ENCODE assay signal across 7 mouse cellular contexts in genomic region chr7:30559443-30559954, GRCm38 (mm10). TPM values are rescaled to one million over a fixed set of nuclear protein-coding genes. Genes with fewer than 3 reads are reported as not detected.
DNase-seq lines count a peak whose midpoint lies in the region; ATAC-seq and TF ChIP-seq lines count a peak whose summit lies in the region.

Gene Lin37 (minus strand): TSS chr7:30559838.

- DNase-seq in adrenal gland, postnatal 10 days = peak; percentile 96
- DNase-seq in embryonic facial prominence, embryonic 10.5 days (ENCODE audit: low spot score) = peak; percentile 96
- DNase-seq in gonadal fat pad, adult 2 months (ENCODE audit: low read depth) = peak; percentile 91
- peak; percentile 99 for DNase-seq in left cerebral cortex, postnatal 4 days

- H3K4me2 ChIP-seq in intestine, postnatal 0 days (replicated peaks; ENCODE audit: low read depth) = peak within 1 kb of the TSS; percentile 78
- H3K4me2 ChIP-seq in midbrain, embryonic 12.5 days (replicated peaks) = peak within 1 kb of the TSS; percentile 97

- peaks cover 42% of the 10 kb centered on the region for H3K36me3 ChIP-seq in embryonic facial prominence, embryonic 10.5 days (replicated peaks)
- peaks cover 27% of the 10 kb centered on the region for H3K36me3 ChIP-seq in intestine, postnatal 0 days (ENCODE audit: control insufficient read depth, insufficient read depth)
- H3K36me3 ChIP-seq in midbrain, embryonic 12.5 days = peaks cover 30% of the 10 kb centered on the region
- peaks cover 23% of the 10 kb centered on the region for H3K36me3 ChIP-seq in small intestine, adult 2 months (ENCODE audit: control insufficient read depth, insufficient read depth, low read length)

- no peaks in the 10 kb centered on the region for H3K27me3 ChIP-seq in embryonic facial prominence, embryonic 10.5 days (replicated peaks; ENCODE audit: low read depth, poor library complexity, severe bottlenecking)
- no peaks in the 10 kb centered on the region for H3K27me3 ChIP-seq in intestine, postnatal 0 days (replicated peaks; ENCODE audit: control insufficient read depth, insufficient read depth, low read length)
- no peaks in the 10 kb centered on the region for H3K27me3 ChIP-seq in midbrain, embryonic 12.5 days
- no peaks in the 10 kb centered on the region for H3K27me3 ChIP-seq in small intestine, adult 2 months (ENCODE audit: control insufficient read depth, insufficient read depth, low read length)

- peaks cover 37% of the 10 kb centered on the region for H3K4me1 ChIP-seq in embryonic facial prominence, embryonic 10.5 days
- 0 out of 2 replicates have a peak, but pooled peaks cover 4% of the 10 kb centered on the region for H3K4me1 ChIP-seq in intestine, postnatal 0 days (replicated peaks; ENCODE audit: control insufficient read depth, insufficient read depth, low read length)
- H3K4me1 ChIP-seq in midbrain, embryonic 12.5 days = peaks cover 34% of the 10 kb centered on the region
- peaks cover 9% of the 10 kb centered on the region; the same call in 1 of the 2 replicates for H3K4me1 ChIP-seq in small intestine, adult 2 months (ENCODE audit: control insufficient read depth, insufficient read depth, insufficient read length, low read length)

- peak; percentile 66; the same call in 1 of the 2 replicates for TF ChIP-seq POLR2A in small intestine, adult 2 months (IDR thresholded peaks at IDR 0.05; ENCODE audit: low read depth, low read length)

- intact Hi-C loops in left cerebral cortex, postnatal 4 days (cut with DNase I) = no loop called here

- ATAC-seq in intestine, postnatal 0 days = peak; percentile 86
- ATAC-seq in midbrain, embryonic 12.5 days (ENCODE audit: low FRiP score, low read depth) = peak; percentile 84

- no peaks in the 10 kb centered on the region for H3K9me3 ChIP-seq in embryonic facial prominence, embryonic 10.5 days
- no peaks in the 10 kb centered on the region for H3K9me3 ChIP-seq in intestine, postnatal 0 days (ENCODE audit: control insufficient read depth)
- no peaks in the 10 kb centered on the region for H3K9me3 ChIP-seq in midbrain, embryonic 12.5 days

- peak within 1 kb of the TSS; percentile 48 for H3K9ac ChIP-seq in intestine, postnatal 0 days (ENCODE audit: low read depth, low read length)
- H3K9ac ChIP-seq in midbrain, embryonic 12.5 days (replicated peaks) = peak within 1 kb of the TSS; percentile 76

- H3K27ac ChIP-seq in embryonic facial prominence, embryonic 10.5 days (replicated peaks) = peak within 1 kb of the TSS; percentile 72
- peak within 1 kb of the TSS; percentile 65 for H3K27ac ChIP-seq in intestine, postnatal 0 days (ENCODE audit: low read depth, low read length)
- H3K27ac ChIP-seq in midbrain, embryonic 12.5 days (replicated peaks) = peak within 1 kb of the TSS; percentile 35; the same call in 1 of the 2 replicates
- H3K27ac ChIP-seq in small intestine, adult 2 months (ENCODE audit: insufficient read depth, low read depth, low read length) = peak within 1 kb of the TSS; percentile 73

- WGBS in embryonic facial prominence, embryonic 10.5 days = under 1% methylated on average over 20 of the region's 20 CpGs
- under 1% methylated on average over 20 of the region's 20 CpGs for WGBS in intestine, postnatal 0 days
- under 1% methylated on average over 20 of the region's 20 CpGs for WGBS in midbrain, embryonic 12.5 days
- WGBS in small intestine, adult 2 months = under 1% methylated on average over 20 of the region's 20 CpGs

- no peak for TF ChIP-seq CTCF in intestine, postnatal 0 days (IDR thresholded peaks at IDR 0.05; ENCODE audit: low read depth)
- TF ChIP-seq CTCF in small intestine, adult 2 months (IDR thresholded peaks at IDR 0.05; ENCODE audit: extremely low read depth, insufficient read length, insufficient replicate concordance, low read depth, low read length) = no peak

- H3K4me3 ChIP-seq in embryonic facial prominence, embryonic 10.5 days = peak within 1 kb of the TSS; percentile 64
- H3K4me3 ChIP-seq in intestine, postnatal 0 days (ENCODE audit: low read depth, low read length) = peak within 1 kb of the TSS; percentile 57
- H3K4me3 ChIP-seq in midbrain, embryonic 12.5 days = peak within 1 kb of the TSS; percentile 64
- peak within 1 kb of the TSS; percentile 69 for H3K4me3 ChIP-seq in small intestine, adult 2 months (ENCODE audit: low read depth, low read length)

RNA-seq across cellular contexts. Expression of gene Lin37, which starts in this region (rescaled TPM):
- 10 to 100 TPM; 34.4 to 40.5 TPM for total RNA-seq in adrenal gland, postnatal 10 days (2021)
- 42.5 and 45.2 TPM in 2 replicates for polyA plus RNA-seq in embryonic facial prominence, embryonic 10.5 days (2016; fragmentation: Nextera tagmentation; extraction: Ambion mirVana)
- 28.9 and 31.8 TPM in 2 replicates for polyA plus RNA-seq in gonadal fat pad, adult 2 months (2012; rRNA removed)
- 31.4 and 33.9 TPM in 2 replicates for polyA plus RNA-seq in intestine, postnatal 0 days (2015; fragmentation: Nextera tagmentation; extraction: Ambion mirVana)
- total RNA-seq in left cerebral cortex, postnatal 4 days (2021) = 10 to 100 TPM; 29.6 to 34.6 TPM
- 53.0 and 54.9 TPM in 2 replicates for polyA plus RNA-seq in midbrain, embryonic 12.5 days (2016; fragmentation: Nextera tagmentation; extraction: Ambion mirVana)
- polyA plus RNA-seq in small intestine, adult 2 months (2012; rRNA removed) = 23.7 and 37.9 TPM in 2 replicates

Comparison
In these comparisons a context has a peak if more than half of its experiments do, and no peak if none do; other contexts are left out.
1. Peak in every context shown above with its lines: DNase-seq, ATAC-seq, H3K4me3 ChIP-seq and H3K27ac ChIP-seq.